Mouse (Mus musculus) CH12.LX (cell line): ENCODE results near the gene Prr14l.

Experiments used
- CTCF ChIP-seq, 2 experiments: IDR thresholded peaks in 1 of 2; conservative IDR thresholded peaks in 1 of 2; 2 replicates each; pipeline ENCODE4 v1.5.1; 2011 to 2012; ENCODE audit warnings: low read depth in 2 of 2, low read length in 2 of 2, improper control_type of control experiment in 1 of 2, inconsistent platforms in 1 of 2, mild to moderate bottlenecking in 1 of 2, moderate library complexity in 1 of 2
- EP300 ChIP-seq: IDR thresholded peaks from 2 replicates; pipeline ENCODE4 v1.6.1; 2011; ENCODE audit warnings: low read length, improper control_type of control experiment
- JUND ChIP-seq: conservative IDR thresholded peaks from 2 replicates; pipeline ENCODE4 v1.6.1; 2011; ENCODE audit warnings: low read depth, low read length, improper control_type of control experiment
- MAX ChIP-seq: IDR thresholded peaks from 2 replicates; pipeline ENCODE4 v1.6.1; 2011; ENCODE audit warnings: low read length, improper control_type of control experiment
- MAZ ChIP-seq: IDR thresholded peaks from 2 replicates; pipeline ENCODE4 v1.6.1; 2012; ENCODE audit warnings: low read depth, mild to moderate bottlenecking, inconsistent platforms, low read length, improper control_type of control experiment, moderate library complexity
- SMC3 ChIP-seq: IDR thresholded peaks from 2 replicates; pipeline ENCODE4 v1.6.1; 2011; ENCODE audit warnings: low read depth, low read length, improper control_type of control experiment
- UBTF ChIP-seq: IDR thresholded peaks from 2 replicates; pipeline ENCODE4 v1.6.1; 2012; ENCODE audit warnings: low read depth, mild to moderate bottlenecking, inconsistent platforms, low read length, improper control_type of control experiment, moderate library complexity
- USF1 ChIP-seq: IDR thresholded peaks from 2 replicates; pipeline ENCODE4 v1.6.1; 2014; ENCODE audit warnings: low read depth, mild to moderate bottlenecking, inconsistent platforms, low read length, improper control_type of control experiment
- ZMIZ1 ChIP-seq: IDR thresholded peaks from 2 replicates; pipeline ENCODE4 v1.6.1; 2012; ENCODE audit warnings: low read depth, mild to moderate bottlenecking, inconsistent platforms, low read length, improper control_type of control experiment

DNA sequence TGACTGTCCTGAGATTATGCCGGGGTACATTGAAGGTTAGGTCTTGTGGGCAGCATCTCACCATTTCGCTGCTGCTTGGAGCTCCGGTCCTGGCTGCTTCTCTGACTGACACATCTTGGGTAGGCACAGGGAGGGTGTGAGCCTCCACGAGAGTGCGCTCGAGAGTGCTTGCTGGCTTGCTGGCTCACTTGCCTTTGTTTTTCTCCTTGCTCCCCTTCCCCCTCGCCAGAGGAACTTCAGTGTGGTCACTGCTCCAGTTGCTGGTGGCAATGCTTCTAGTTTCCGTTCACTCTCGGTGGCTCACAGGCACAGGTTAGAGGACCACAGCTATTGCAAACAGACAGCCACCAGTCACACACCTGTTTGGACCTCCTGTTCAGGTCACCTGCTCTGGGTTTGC lies 111.9 kb downstream of the Prr14l start:
- TF ChIP-seq CTCF (conservative IDR thresholded peaks at IDR 0.05 in 1 of 2, IDR thresholded peaks at IDR 0.05 in 1 of 2; ENCODE audit: low read depth in 2 of 2, low read length in 2 of 2) (peak in 1 of 2 experiments; percentile 2; a peak in 1 of 4 replicates), EP300 (no peak), UBTF (no peak), MAZ (no peak), MAX (no peak), JUND (no peak), SMC3 (no peak), ZMIZ1 (no peak), USF1 (no peak)
